Mouse (Mus musculus): ENCODE data around the gene Parva. TPM values are rescaled to one million over a fixed set of nuclear protein-coding genes. Genes with fewer than 3 reads are reported as not detected.

The Parva gene
- total and polyA plus RNA-seq, 3 experiments: 0.08 to 1.1 (median 0.15) TPM

DNA sequence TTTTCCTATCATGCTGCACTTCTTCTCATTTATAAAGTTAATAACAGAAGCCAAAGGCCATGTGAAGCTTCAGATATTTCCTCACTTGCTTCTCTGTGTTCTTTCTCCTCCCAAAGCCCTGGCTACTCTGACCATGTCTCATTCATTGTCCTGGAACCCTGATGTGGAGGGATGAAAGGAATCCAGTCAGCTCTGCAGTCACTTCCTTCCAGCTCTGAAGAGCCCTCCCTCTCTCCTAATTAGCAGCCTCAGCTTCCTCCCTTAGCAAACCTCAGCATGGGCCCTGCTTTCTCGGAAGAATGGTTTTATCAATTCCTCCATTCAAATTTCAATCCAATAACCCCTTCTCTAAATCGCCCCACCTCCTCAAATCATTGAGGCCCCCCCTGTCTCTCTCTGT, 56.1 kb downstream of the Parva start:
- H3K4me2 ChIP-seq (ENCODE audit: insufficient read depth, low read depth, poor library complexity, severe bottlenecking): no peak overlapping the region
- no peaks in the 10 kb centered on the region for H3K27me3 ChIP-seq (replicated peaks)
- no peaks in the 10 kb centered on the region for H3K36me3 ChIP-seq (replicated peaks in 1 of 2; ENCODE audit: control insufficient read depth in 1 of 2, insufficient read depth in 1 of 2, low read length in 1 of 2)
- dilution Hi-C loops (cut with MboI; ENCODE audit: extremely low pct_ligation_motif_present, extremely low pct_unique_long_range_greater_than_20kb, low sequenced_read_pairs) (no loop called here), in situ Hi-C loops (cut with MboI; ENCODE audit: low pct_ligation_motif_present, low pct_unique_long_range_greater_than_20kb, low sequenced_read_pairs) (no loop called here)
- H3K9ac ChIP-seq (ENCODE audit: insufficient read depth, low read depth): no peak overlapping the region
- TF ChIP-seq KAT2A (IDR thresholded peaks at IDR 0.05; ENCODE audit: insufficient replicate concordance, low read length) (no peak), CHD2 (IDR thresholded peaks at IDR 0.05; ENCODE audit: low read length) (no peak), BHLHE40 (IDR thresholded peaks at IDR 0.05; ENCODE audit: low read depth, low read length) (no peak), RAD21 (IDR thresholded peaks at IDR 0.05; ENCODE audit: low read depth, low read length) (no peak), CHD1 (IDR thresholded peaks at IDR 0.05; ENCODE audit: low read depth, low read length) (no peak), ZKSCAN1 (IDR thresholded peaks at IDR 0.05; ENCODE audit: borderline replicate concordance, low read depth, low read length) (no peak), MYC (IDR thresholded peaks at IDR 0.05; ENCODE audit: low read depth, low read length) (no peak), PAX5 (IDR thresholded peaks at IDR 0.05; ENCODE audit: low read length) (no peak), MEF2A (IDR thresholded peaks at IDR 0.05; ENCODE audit: borderline replicate concordance, low read depth, low read length) (no peak)
- peaks cover 0 to 10% of the 10 kb centered on the region in 2 experiments; a peak in 2 of 4 replicates for H3K4me1 ChIP-seq (ENCODE audit: control insufficient read depth in 1 of 2, insufficient read depth in 2 of 2)
- no peak overlapping the region for H3K4me3 ChIP-seq (replicated peaks in 1 of 3; ENCODE audit: low read depth in 2 of 3, low read length in 2 of 3, poor library complexity in 1 of 3)
- H3K27ac ChIP-seq (ENCODE audit: insufficient read depth, low read depth): no peak overlapping the region
- no peak for DNase-seq (ENCODE audit: extremely low read depth)
- H3K9me3 ChIP-seq (replicated peaks; ENCODE audit: low read length): no peaks in the 10 kb centered on the region
- H3K79me2 ChIP-seq (replicated peaks; ENCODE audit: control insufficient read depth, extremely low read depth, insufficient read depth, poor library complexity, severe bottlenecking): no peaks in the 10 kb centered on the region

DNA sequence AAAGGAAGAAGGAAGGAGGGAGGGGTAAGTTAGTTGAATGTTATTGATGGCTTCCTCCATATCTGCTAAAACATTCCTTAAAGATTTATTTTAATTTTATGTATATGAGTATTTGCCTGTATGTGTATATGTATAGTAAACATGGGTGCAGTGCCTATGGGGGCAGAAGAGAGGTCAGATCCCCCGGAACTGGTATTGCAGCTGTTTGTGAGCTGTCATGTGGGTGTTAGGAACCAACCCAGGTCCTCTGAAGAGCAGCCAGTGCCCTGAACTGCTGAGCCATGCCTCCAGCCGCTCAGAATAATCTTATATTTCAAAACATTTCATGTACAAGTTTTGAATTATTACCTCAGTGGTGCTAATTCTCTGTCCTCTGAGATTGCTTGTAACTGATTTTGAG, 63.5 kb downstream of the Parva start:
- DNase-seq (ENCODE audit: extremely low read depth): no peak
- no peaks in the 10 kb centered on the region for H3K4me1 ChIP-seq (ENCODE audit: control insufficient read depth in 1 of 2, insufficient read depth in 2 of 2)
- in situ Hi-C loops (cut with MboI; ENCODE audit: low pct_ligation_motif_present, low pct_unique_long_range_greater_than_20kb, low sequenced_read_pairs): no loop called here
- no peaks in the 10 kb centered on the region for H3K36me3 ChIP-seq (replicated peaks in 1 of 2; ENCODE audit: control insufficient read depth in 1 of 2, insufficient read depth in 1 of 2, low read length in 1 of 2)
- no peaks in the 10 kb centered on the region for H3K27me3 ChIP-seq (replicated peaks)
- TF ChIP-seq USF2 (conservative IDR thresholded peaks at IDR 0.05; ENCODE audit: low read depth, low read length) (no peak), IRF4 (IDR thresholded peaks at IDR 0.05; ENCODE audit: low read depth, low read length) (no peak), MAZ (IDR thresholded peaks at IDR 0.05; ENCODE audit: low read depth, low read length) (no peak), UBTF (IDR thresholded peaks at IDR 0.05; ENCODE audit: low read depth, low read length) (no peak), CHD1 (IDR thresholded peaks at IDR 0.05; ENCODE audit: low read depth, low read length) (no peak), NRF1 (IDR thresholded peaks at IDR 0.05; ENCODE audit: low read depth, low read length) (no peak), KAT2A (IDR thresholded peaks at IDR 0.05; ENCODE audit: insufficient replicate concordance, low read length) (no peak), SMC3 (IDR thresholded peaks at IDR 0.05; ENCODE audit: low read depth, low read length) (no peak), GABPA (IDR thresholded peaks at IDR 0.05; ENCODE audit: insufficient replicate concordance, low read depth, low read length) (no peak)
- H3K9ac ChIP-seq (ENCODE audit: insufficient read depth, low read depth): no peak overlapping the region
- no peaks in the 10 kb centered on the region for H3K79me2 ChIP-seq (replicated peaks; ENCODE audit: control insufficient read depth, extremely low read depth, insufficient read depth, poor library complexity, severe bottlenecking)
- no peak overlapping the region for H3K4me2 ChIP-seq (ENCODE audit: insufficient read depth, low read depth, poor library complexity, severe bottlenecking)
- no peak overlapping the region for H3K4me3 ChIP-seq (replicated peaks in 1 of 3; ENCODE audit: low read depth in 2 of 3, low read length in 2 of 3, poor library complexity in 1 of 3)
- no peak overlapping the region for H3K27ac ChIP-seq (ENCODE audit: insufficient read depth, low read depth)
- dilution Hi-C loops (cut with MboI; ENCODE audit: extremely low pct_ligation_motif_present, extremely low pct_unique_long_range_greater_than_20kb, low sequenced_read_pairs): no loop called here
- H3K9me3 ChIP-seq (replicated peaks; ENCODE audit: low read length): no peaks in the 10 kb centered on the region
